31 mouse cellular contexts compared by ENCODE assay signal in genomic region chr8:67572380-67572779, GRCm38 (mm10). TPM values are rescaled to one million over a fixed set of nuclear protein-coding genes. Genes with fewer than 3 reads are reported as not detected.
DNase-seq lines count a peak whose midpoint lies in the region; ATAC-seq and TF ChIP-seq lines count a peak whose summit lies in the region.
"Had no signal": no experiment of that assay in that cellular context is flagged by ENCODE, and none has a peak within 500 bp of the region (broad histone marks: within the 10 kb centered on the region; RNA-seq: fewer than 3 reads in every experiment).

No protein-coding gene starts in this region.

- no peaks in the 10 kb centered on the region for H3K36me3 ChIP-seq in liver, embryonic 12.5 days
- no peaks in the 10 kb centered on the region for H3K36me3 ChIP-seq in liver, postnatal 0 days (replicated peaks; ENCODE audit: insufficient read depth, low read length)
- no peaks in the 10 kb centered on the region for H3K36me3 ChIP-seq in liver, embryonic 15.5 days (replicated peaks)
- H3K36me3 ChIP-seq: heart, embryonic 13.5 days had no signal

- no peaks in the 10 kb centered on the region for H3K27me3 ChIP-seq in liver, embryonic 12.5 days (replicated peaks)
- H3K27me3 ChIP-seq in liver, postnatal 0 days (ENCODE audit: insufficient read depth, low read length), result no peaks in the 10 kb centered on the region
- H3K27me3 ChIP-seq in liver, embryonic 15.5 days, result no peaks in the 10 kb centered on the region
- H3K27me3 ChIP-seq: heart, embryonic 13.5 days had no signal

- TF ChIP-seq EP300 in liver, postnatal 0 days (IDR thresholded peaks at IDR 0.05; ENCODE audit: low read depth), result no peak

- DNase-seq in liver, postnatal 0 days, result no peak
- peak; percentile 28 for DNase-seq in c-Kit-positive CD71-positive TER-119-positive erythroid progenitor cells, embryonic 14.5 days (ENCODE audit: low spot score)
- DNase-seq in thymus, postnatal 36 days, result no peak
- no peak for DNase-seq in spleen, postnatal 4 days (ENCODE audit: low spot score in 2 of 2)
- DNase-seq: adrenal gland, adult 2 months; adrenal gland, postnatal 14 days; cerebellum, adult 11-12 months; cerebellum, adult 8-10 months; cerebellum, postnatal 10 days; cerebellum, postnatal 36 days; forebrain, postnatal 0 days; gastrocnemius, adult 2 months; gastrocnemius, postnatal 14 days; heart, adult 11 months; heart, postnatal 14 days; heart, postnatal 4 days had no signal

- H3K4me1 ChIP-seq in liver, embryonic 12.5 days, result peaks cover 54% of the 10 kb centered on the region
- H3K4me1 ChIP-seq in liver, postnatal 0 days (ENCODE audit: insufficient read depth), result peaks cover 17% of the 10 kb centered on the region
- peaks cover 47% of the 10 kb centered on the region for H3K4me1 ChIP-seq in liver, embryonic 15.5 days (replicated peaks)
- H3K4me1 ChIP-seq: heart, embryonic 13.5 days had no signal

- H3K9ac ChIP-seq in liver, embryonic 12.5 days, result no peak overlapping the region
- H3K9ac ChIP-seq in liver, postnatal 0 days (replicated peaks), result no peak overlapping the region
- H3K9ac ChIP-seq in liver, embryonic 15.5 days, result no peak overlapping the region
- H3K9ac ChIP-seq: forebrain, postnatal 0 days; heart, embryonic 13.5 days; hindbrain, embryonic 14.5 days had no signal

- 0 out of 2 replicates have a peak overlapping the region, but pooled peaks have one; percentile 5 for H3K4me2 ChIP-seq in liver, embryonic 12.5 days
- H3K4me2 ChIP-seq in liver, postnatal 0 days (ENCODE audit: low read depth, low read length), result no peak overlapping the region
- no peak overlapping the region for H3K4me2 ChIP-seq in liver, embryonic 15.5 days
- H3K4me2 ChIP-seq: heart, embryonic 13.5 days; hindbrain, embryonic 14.5 days had no signal

- H3K4me3 ChIP-seq in liver, embryonic 12.5 days, result no peak overlapping the region
- H3K4me3 ChIP-seq in liver, postnatal 0 days (ENCODE audit: low read depth, low read length), result no peak overlapping the region
- no peak overlapping the region for H3K4me3 ChIP-seq in liver, embryonic 15.5 days (replicated peaks)
- H3K4me3 ChIP-seq: gastrocnemius, adult 2 months; heart, embryonic 13.5 days had no signal

- 27% methylated on average over 5 of the region's 5 CpGs for WGBS in liver, embryonic 12.5 days (ENCODE audit: insufficient replicate concordance)
- 28% methylated on average over 5 of the region's 5 CpGs for WGBS in liver, postnatal 0 days (ENCODE audit: insufficient replicate concordance)
- WGBS in liver, embryonic 15.5 days (ENCODE audit: insufficient replicate concordance), result 22% methylated on average over 5 of the region's 5 CpGs

- no peak for TF ChIP-seq CTCF in liver, postnatal 0 days (IDR thresholded peaks at IDR 0.05; ENCODE audit: low read depth)

- ATAC-seq in liver, embryonic 12.5 days, result peak; percentile 38
- no peak for ATAC-seq in liver, postnatal 0 days
- no peak for ATAC-seq in liver, embryonic 15.5 days (ENCODE audit: insufficient read depth)
- ATAC-seq: CD4-positive, CD25-positive, alpha-beta regulatory T cell, adult 4 months; forebrain, embryonic 14.5 days; forebrain, postnatal 0 days; hindbrain, postnatal 0 days; inflammation-experienced regulatory T-cells, adult 6 months had no signal

- peak overlapping the region; percentile 72 for H3K27ac ChIP-seq in liver, embryonic 12.5 days
- no peak overlapping the region for H3K27ac ChIP-seq in liver, postnatal 0 days (ENCODE audit: low read depth)
- H3K27ac ChIP-seq in liver, embryonic 15.5 days (replicated peaks), result peak overlapping the region; percentile 71
- H3K27ac ChIP-seq: gastrocnemius, adult 2 months; heart, embryonic 13.5 days; hindbrain, embryonic 14.5 days; hindbrain, postnatal 0 days had no signal

- no peaks in the 10 kb centered on the region for H3K9me3 ChIP-seq in liver, embryonic 12.5 days (replicated peaks)
- no peaks in the 10 kb centered on the region for H3K9me3 ChIP-seq in liver, postnatal 0 days (ENCODE audit: low read length)
- no peaks in the 10 kb centered on the region for H3K9me3 ChIP-seq in liver, embryonic 15.5 days (replicated peaks)
- H3K9me3 ChIP-seq: heart, embryonic 13.5 days had no signal

RNA-seq across cellular contexts. Expression of gene Nat3, which starts 48.7 kb away (rescaled TPM):
- polyA plus RNA-seq in liver, embryonic 12.5 days (2016; fragmentation: Nextera tagmentation; extraction: Ambion mirVana), result not detected in 2 replicates
- not detected in 2 replicates for polyA plus RNA-seq in liver, postnatal 0 days (2015; fragmentation: Nextera tagmentation; extraction: Ambion mirVana)
- polyA plus RNA-seq in liver, embryonic 15.5 days (2015; fragmentation: Nextera tagmentation; extraction: Ambion mirVana), result not detected in 2 replicates
- polyA plus RNA-seq: adrenal gland, adult 2 months; C2C12; CD4-positive, CD25-positive, alpha-beta regulatory T cell, adult 4 months; embryonic facial prominence, embryonic 11.5 days; embryonic facial prominence, embryonic 14.5 days; forebrain, embryonic 11.5 days; forebrain, embryonic 14.5 days; forebrain, postnatal 0 days; frontal cortex, adult 2 months; heart, embryonic 13.5 days; heart, embryonic 16.5 days; hindbrain, embryonic 11.5 days; hindbrain, embryonic 14.5 days; hindbrain, postnatal 0 days; inflammation-experienced regulatory T-cells, adult 6 months had no signal
